Mouse (Mus musculus): ENCODE measurements around the gene Nell2. TPM values are rescaled to one million over a fixed set of nuclear protein-coding genes. Genes with fewer than 3 reads are reported as not detected.
A peak's percentile ranks its signal among the peaks of the same experiment; 100 is the strongest.

Nell2 gene
- 0.14 and 0.17 TPM in 2 replicates for polyA plus RNA-seq (2015; fragmentation: Nextera tagmentation; extraction: Ambion mirVana)

DNA sequence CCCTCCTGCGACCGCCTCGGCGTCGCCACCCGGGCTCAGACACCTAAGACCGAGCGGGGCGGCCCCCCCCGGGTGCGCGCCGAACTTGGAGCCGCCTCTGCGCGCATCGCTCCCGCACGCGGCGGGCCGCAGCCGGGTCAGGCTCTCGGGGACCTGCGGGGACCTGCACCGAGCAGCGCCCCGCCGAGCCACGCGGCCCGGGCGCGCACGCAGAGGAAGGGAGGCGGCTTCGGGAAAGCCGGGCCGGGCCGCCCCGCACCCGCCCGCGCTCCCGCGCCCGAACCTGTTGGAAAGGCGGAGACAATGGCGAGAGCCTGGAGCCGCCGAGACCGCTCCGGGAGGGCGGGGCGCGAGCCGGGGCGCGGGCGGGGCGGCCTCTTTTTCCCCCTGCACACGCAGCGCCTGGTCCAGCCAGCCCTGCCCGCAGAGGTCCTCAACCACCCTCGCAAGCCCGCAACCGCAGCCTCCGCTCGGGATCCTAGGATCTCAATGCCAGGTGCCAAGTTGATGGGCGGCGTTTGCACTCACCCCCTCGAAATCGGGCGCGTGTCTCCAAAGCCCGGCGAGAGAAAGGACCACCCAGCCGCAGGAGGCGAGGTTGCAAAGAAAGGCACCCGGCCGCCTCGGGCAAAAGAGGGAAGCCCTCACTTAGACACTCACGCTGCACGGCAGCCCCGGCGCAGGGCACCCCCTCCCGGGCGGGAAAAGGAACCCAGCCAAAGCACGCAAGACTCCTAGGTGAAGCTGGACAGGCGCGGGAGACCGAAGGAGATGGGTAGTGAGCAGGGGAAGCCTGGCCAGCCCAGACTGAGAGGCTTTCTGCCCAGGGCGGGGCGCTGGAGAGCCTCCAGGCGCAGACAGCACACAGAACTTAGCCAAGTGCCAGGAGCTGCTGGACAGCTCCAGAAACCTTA lies at the start of gene Nell2:
Nell2 (minus strand) TSS at position 612 of the 914 bp plus-strand sequence.
- ATAC-seq, result no peak
- under 1% methylated on average over 47 of the region's 95 CpGs for WGBS
- H3K4me1 ChIP-seq (ENCODE audit: insufficient read depth, low read depth, low read length), result no peaks in the 10 kb centered on the region
- no peak within 1 kb of the TSS for H3K27ac ChIP-seq (ENCODE audit: low read length)
- DNase-seq (ENCODE audit: low spot score), result peak; percentile 16
- H3K9ac ChIP-seq (replicated peaks; ENCODE audit: low read depth), result no peak within 1 kb of the TSS
- H3K4me2 ChIP-seq (replicated peaks; ENCODE audit: low read depth, low read length), result peak within 1 kb of the TSS; percentile 54
- peak within 1 kb of the TSS; percentile 25 for H3K4me3 ChIP-seq (ENCODE audit: low read depth, low read length)
- H3K27me3 ChIP-seq (replicated peaks; ENCODE audit: insufficient read depth, low read length), result peaks cover 25% of the 10 kb centered on the region
- no peaks in the 10 kb centered on the region for H3K9me3 ChIP-seq (ENCODE audit: low read length)
- H3K36me3 ChIP-seq (ENCODE audit: insufficient read depth, low read length), result no peaks in the 10 kb centered on the region
- TF ChIP-seq CTCF (IDR thresholded peaks at IDR 0.05) (no peak), EP300 (IDR thresholded peaks at IDR 0.05) (no peak)

DNA sequence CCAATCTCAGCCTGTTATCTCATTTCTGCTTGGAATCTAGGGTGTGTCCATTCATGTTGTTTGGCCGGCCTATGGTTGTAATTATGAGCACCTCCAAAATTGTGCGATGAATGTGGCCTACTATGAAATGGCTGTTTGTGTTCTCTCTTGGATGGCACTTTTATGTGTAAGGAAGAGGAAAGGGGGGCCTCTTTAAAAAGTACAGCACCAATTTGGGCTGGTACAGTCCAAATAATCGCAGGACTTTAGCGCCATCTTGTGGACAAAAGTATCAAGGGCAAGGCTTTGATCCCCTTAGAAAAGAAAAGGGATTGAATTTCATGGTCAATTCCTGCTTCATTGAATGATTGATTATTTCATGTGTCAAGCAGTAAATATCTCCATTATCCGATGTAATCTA lies 46.3 kb upstream of the Nell2 start:
- H3K4me3 ChIP-seq (ENCODE audit: low read depth, low read length), result no peak overlapping the region
- H3K4me1 ChIP-seq (ENCODE audit: insufficient read depth, low read depth, low read length), result no peaks in the 10 kb centered on the region
- no peak for TF ChIP-seq EP300 (IDR thresholded peaks at IDR 0.05)
- TF ChIP-seq CTCF (IDR thresholded peaks at IDR 0.05), result peak; percentile 78
- peak; percentile 53 for DNase-seq (ENCODE audit: low spot score)
- WGBS, result 16% methylated on average over 5 of the region's 5 CpGs
- H3K9ac ChIP-seq (replicated peaks; ENCODE audit: low read depth), result no peak overlapping the region
- H3K4me2 ChIP-seq (replicated peaks; ENCODE audit: low read depth, low read length), result no peak overlapping the region
- H3K27ac ChIP-seq (ENCODE audit: low read length), result no peak overlapping the region
- ATAC-seq, result no peak
- H3K27me3 ChIP-seq (replicated peaks; ENCODE audit: insufficient read depth, low read length), result no peaks in the 10 kb centered on the region
- no peaks in the 10 kb centered on the region for H3K9me3 ChIP-seq (ENCODE audit: low read length)
- no peaks in the 10 kb centered on the region for H3K36me3 ChIP-seq (ENCODE audit: insufficient read depth, low read length)

- Histone ChIP-seq H3K36me3 (ENCODE audit: insufficient read depth, low read length) (no peaks in the 10 kb centered on the region), H3K4me1 (ENCODE audit: insufficient read depth, low read depth, low read length) (no peaks in the 10 kb centered on the region), H3K27ac (ENCODE audit: low read length) (no peak overlapping the region), H3K4me3 (ENCODE audit: low read depth, low read length) (no peak overlapping the region), H3K9me3 (ENCODE audit: low read length) (no peaks in the 10 kb centered on the region), H3K4me2 (replicated peaks; ENCODE audit: low read depth, low read length) (no peak overlapping the region), H3K27me3 (replicated peaks; ENCODE audit: insufficient read depth, low read length) (no peaks in the 10 kb centered on the region), H3K9ac (replicated peaks; ENCODE audit: low read depth) (no peak overlapping the region)
- no peak for TF ChIP-seq EP300 (IDR thresholded peaks at IDR 0.05)
- TF ChIP-seq CTCF (IDR thresholded peaks at IDR 0.05), result no peak
- ATAC-seq (no peak), DNase-seq (ENCODE audit: low spot score) (no peak)
- WGBS, result 72% methylated on average over 6 of the region's 6 CpGs
These were observed 41.2 kb upstream of the Nell2 start for GRCm38 (mm10) chr15:95569606-95570005.

- Histone ChIP-seq H3K27ac (ENCODE audit: low read length) (no peak overlapping the region), H3K36me3 (ENCODE audit: insufficient read depth, low read length) (no peaks in the 10 kb centered on the region), H3K4me2 (replicated peaks; ENCODE audit: low read depth, low read length) (no peak overlapping the region), H3K9me3 (ENCODE audit: low read length) (no peaks in the 10 kb centered on the region), H3K9ac (replicated peaks; ENCODE audit: low read depth) (no peak overlapping the region), H3K4me3 (ENCODE audit: low read depth, low read length) (no peak overlapping the region), H3K27me3 (replicated peaks; ENCODE audit: insufficient read depth, low read length) (no peaks in the 10 kb centered on the region), H3K4me1 (ENCODE audit: insufficient read depth, low read depth, low read length) (no peaks in the 10 kb centered on the region)
- WGBS, result 94% methylated on average over 2 of the region's 2 CpGs
- DNase-seq (ENCODE audit: low spot score) (no peak), ATAC-seq (no peak)
- TF ChIP-seq EP300 (IDR thresholded peaks at IDR 0.05), result no peak
- no peak for TF ChIP-seq CTCF (IDR thresholded peaks at IDR 0.05)
These were observed 36.8 kb upstream of the Nell2 start for GRCm38 (mm10) chr15:95565160-95565559.

DNA sequence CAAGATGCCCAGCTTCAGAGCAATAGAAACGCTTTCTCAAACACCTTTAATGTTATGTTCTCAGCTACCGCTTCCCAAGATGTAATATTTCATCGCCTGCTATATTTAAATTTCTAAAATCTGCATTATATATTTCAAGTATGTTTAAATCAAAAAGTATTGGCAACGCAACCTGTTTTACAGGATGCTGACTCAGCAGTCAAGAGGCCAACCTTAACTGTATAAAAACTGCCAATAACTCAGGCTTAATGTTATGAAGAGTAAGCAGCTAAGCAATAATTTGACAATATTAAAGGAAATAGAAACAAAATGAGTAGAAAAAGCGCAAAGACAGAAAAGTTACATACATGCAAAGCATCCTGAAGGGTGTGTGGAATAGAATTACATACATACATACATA lies 32.9 kb upstream of the Nell2 start:
- TF ChIP-seq CTCF (IDR thresholded peaks at IDR 0.05) (no peak), EP300 (IDR thresholded peaks at IDR 0.05) (no peak)
- H3K9ac ChIP-seq (replicated peaks; ENCODE audit: low read depth), result no peak overlapping the region
- no peak for ATAC-seq
- H3K27me3 ChIP-seq (replicated peaks; ENCODE audit: insufficient read depth, low read length), result no peaks in the 10 kb centered on the region
- no peak overlapping the region for H3K4me2 ChIP-seq (replicated peaks; ENCODE audit: low read depth, low read length)
- no peak overlapping the region for H3K27ac ChIP-seq (ENCODE audit: low read length)
- 94% methylated on average over 5 of the region's 5 CpGs for WGBS
- H3K36me3 ChIP-seq (ENCODE audit: insufficient read depth, low read length), result no peaks in the 10 kb centered on the region
- H3K4me3 ChIP-seq (ENCODE audit: low read depth, low read length), result no peak overlapping the region
- H3K9me3 ChIP-seq (ENCODE audit: low read length), result no peaks in the 10 kb centered on the region
- DNase-seq (ENCODE audit: low spot score), result no peak
- H3K4me1 ChIP-seq (ENCODE audit: insufficient read depth, low read depth, low read length), result no peaks in the 10 kb centered on the region

DNA sequence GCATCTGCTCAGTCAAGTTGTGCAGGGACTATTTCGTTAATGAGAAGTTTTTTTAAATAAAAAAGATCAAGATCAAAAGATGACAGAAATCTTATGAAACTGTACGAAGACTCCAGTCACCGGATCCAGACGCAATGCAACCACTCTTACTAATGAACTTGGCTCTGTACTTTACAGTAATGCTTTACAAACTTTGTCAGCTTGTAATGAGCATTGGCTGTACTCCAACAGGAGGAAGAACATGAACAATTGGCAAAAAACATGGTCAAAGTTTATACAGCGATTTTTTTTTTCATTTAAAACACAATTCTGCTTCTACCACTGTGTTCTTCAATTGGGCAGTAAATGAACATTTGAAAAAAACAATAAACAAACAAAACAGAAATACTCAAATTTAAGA lies 21.7 kb upstream of the Nell2 start:
- H3K36me3 ChIP-seq (ENCODE audit: insufficient read depth, low read length), result no peaks in the 10 kb centered on the region
- H3K4me3 ChIP-seq (ENCODE audit: low read depth, low read length), result no peak overlapping the region
- no peaks in the 10 kb centered on the region for H3K27me3 ChIP-seq (replicated peaks; ENCODE audit: insufficient read depth, low read length)
- DNase-seq (ENCODE audit: low spot score) (no peak), ATAC-seq (no peak)
- no peaks in the 10 kb centered on the region for H3K9me3 ChIP-seq (ENCODE audit: low read length)
- no peak overlapping the region for H3K27ac ChIP-seq (ENCODE audit: low read length)
- no peak overlapping the region for H3K9ac ChIP-seq (replicated peaks; ENCODE audit: low read depth)
- H3K4me2 ChIP-seq (replicated peaks; ENCODE audit: low read depth, low read length), result no peak overlapping the region
- TF ChIP-seq CTCF (IDR thresholded peaks at IDR 0.05) (no peak), EP300 (IDR thresholded peaks at IDR 0.05) (no peak)
- WGBS, result 68% methylated on average over 5 of the region's 5 CpGs
- H3K4me1 ChIP-seq (ENCODE audit: insufficient read depth, low read depth, low read length), result no peaks in the 10 kb centered on the region

Data from lung, postnatal 0 days (tissue).